Mouse (Mus musculus): Measurements from ENCODE around the gene Uimc1. TPM values are rescaled to one million over a fixed set of nuclear protein-coding genes. Genes with fewer than 3 reads are reported as not detected.

Gene Uimc1
- polyA plus RNA-seq (2011; ENCODE audit: insufficient read depth, insufficient read length, low replicate concordance, missing spikeins): 48.4 and 70.3 TPM in 2 replicates

DNA sequence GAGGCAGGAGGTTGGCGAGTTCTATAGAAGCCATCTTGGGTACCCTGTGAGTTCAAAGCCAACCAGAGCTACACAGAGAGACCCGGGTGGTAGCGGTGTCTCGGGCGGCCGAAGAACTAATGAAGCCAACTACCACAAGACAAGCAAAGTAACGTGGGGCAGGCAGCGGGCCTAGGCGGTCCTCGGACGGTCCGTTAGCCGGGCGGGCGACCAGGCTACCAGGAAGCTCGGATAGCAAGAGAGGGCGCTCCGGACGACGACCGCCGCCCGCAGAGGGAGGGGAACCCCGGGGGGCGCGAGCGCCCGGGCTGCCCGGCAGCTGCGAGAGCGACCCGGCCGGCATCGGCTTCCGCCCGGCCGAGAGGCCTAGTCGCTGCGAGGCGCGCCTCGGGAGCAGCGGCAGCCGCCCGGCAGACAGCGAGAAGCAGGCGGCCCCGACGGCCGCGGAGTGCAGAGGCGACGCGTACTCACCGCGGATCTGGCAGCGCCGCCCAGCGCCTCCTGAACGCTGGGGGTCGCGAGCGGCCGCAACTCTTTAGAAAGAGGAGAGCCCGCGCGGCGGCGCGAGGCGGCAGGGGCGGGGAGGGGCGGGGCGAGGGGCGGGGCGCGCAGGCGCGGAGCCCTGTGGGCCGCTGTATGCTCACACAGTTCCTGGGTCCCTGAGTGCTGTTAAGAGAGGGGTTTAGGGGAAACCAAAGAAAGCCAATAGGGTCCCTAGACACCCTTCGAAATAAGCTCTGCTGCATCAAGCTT lies at the start of gene Uimc1:
Gene Uimc1 (minus strand): TSS at position 575 of the 753 bp plus-strand sequence.
- Histone ChIP-seq H3K27ac (ENCODE audit: control insufficient read depth, insufficient read depth, low read depth, low read length, poor library complexity) (peak within 1 kb of the TSS; percentile 91), H3K4me3 (replicated peaks; ENCODE audit: control insufficient read depth, low read depth, low read length) (peak within 1 kb of the TSS; percentile 92), H3K4me1 (ENCODE audit: control insufficient read depth, insufficient read depth, low read length) (peaks cover 1% of the 10 kb centered on the region; the same call in 1 of the 2 replicates)
- under 1% methylated on average over 71 of the region's 81 CpGs for WGBS
- peak; percentile 80; the same call in 1 of the 2 replicates for TF ChIP-seq POLR2A (IDR thresholded peaks at IDR 0.05; ENCODE audit: borderline replicate concordance, control insufficient read depth, low read depth, low read length)
- no peak for TF ChIP-seq CTCF (IDR thresholded peaks at IDR 0.05; ENCODE audit: control insufficient read depth, insufficient read depth, low read length)

- H3K4me3 ChIP-seq (replicated peaks; ENCODE audit: control insufficient read depth, low read depth, low read length): no peak overlapping the region
- no peak for TF ChIP-seq CTCF (IDR thresholded peaks at IDR 0.05; ENCODE audit: control insufficient read depth, insufficient read depth, low read length)
- TF ChIP-seq POLR2A (IDR thresholded peaks at IDR 0.05; ENCODE audit: borderline replicate concordance, control insufficient read depth, low read depth, low read length): no peak
- H3K27ac ChIP-seq (ENCODE audit: control insufficient read depth, insufficient read depth, low read depth, low read length, poor library complexity): no peak overlapping the region
- no peaks in the 10 kb centered on the region for H3K4me1 ChIP-seq (ENCODE audit: control insufficient read depth, insufficient read depth, low read length)
- WGBS: 71% methylated on average over 2 of the region's 2 CpGs
Measured at GRCm38 (mm10) chr13:55140271-55140670, 40.2 kb upstream of the Uimc1 start.

GRCm38 (mm10) chr13:55135382-55135781 lies 35.3 kb upstream of the Uimc1 start:
- Histone ChIP-seq H3K4me3 (replicated peaks; ENCODE audit: control insufficient read depth, low read depth, low read length) (no peak overlapping the region), H3K27ac (ENCODE audit: control insufficient read depth, insufficient read depth, low read depth, low read length, poor library complexity) (no peak overlapping the region), H3K4me1 (ENCODE audit: control insufficient read depth, insufficient read depth, low read length) (no peaks in the 10 kb centered on the region)
- TF ChIP-seq CTCF (IDR thresholded peaks at IDR 0.05; ENCODE audit: control insufficient read depth, insufficient read depth, low read length) (peak; percentile 41), POLR2A (IDR thresholded peaks at IDR 0.05; ENCODE audit: borderline replicate concordance, control insufficient read depth, low read depth, low read length) (no peak)
- WGBS: 9% methylated on average over 5 of the region's 5 CpGs

GRCm38 (mm10) chr13:55133448-55133847 lies 33.3 kb upstream of the Uimc1 start, which contains the start of gene Gm17617:
TSS of gene Gm17617 (minus strand) at chr13:55133548.
- Histone ChIP-seq H3K4me3 (replicated peaks; ENCODE audit: control insufficient read depth, low read depth, low read length) (no peak within 1 kb of the TSS), H3K4me1 (ENCODE audit: control insufficient read depth, insufficient read depth, low read length) (no peaks in the 10 kb centered on the region), H3K27ac (ENCODE audit: control insufficient read depth, insufficient read depth, low read depth, low read length, poor library complexity) (no peak within 1 kb of the TSS)
- 93% methylated on average over 2 of the region's 2 CpGs for WGBS
- no peak for TF ChIP-seq POLR2A (IDR thresholded peaks at IDR 0.05; ENCODE audit: borderline replicate concordance, control insufficient read depth, low read depth, low read length)

DNA sequence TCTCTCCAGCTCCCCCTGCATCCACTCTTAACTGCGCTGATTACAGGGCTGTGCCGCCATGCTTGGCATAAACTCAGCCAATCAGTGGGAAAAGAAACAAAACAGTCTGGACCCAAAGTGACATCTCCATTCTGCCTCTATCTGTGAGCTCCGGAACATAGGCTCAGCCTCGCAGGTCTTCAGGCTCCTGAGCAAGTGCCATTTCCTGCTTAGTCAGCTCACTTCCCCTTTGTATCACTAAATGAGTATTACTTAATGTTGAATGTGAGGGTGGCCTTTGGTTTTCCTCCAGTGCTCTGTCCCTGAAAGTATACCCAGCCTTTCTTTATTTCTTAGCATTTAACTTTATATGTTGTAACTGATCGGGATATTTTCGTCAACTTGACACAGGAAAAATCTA lies 24.8 kb upstream of the Uimc1 start:
- Histone ChIP-seq H3K4me3 (replicated peaks; ENCODE audit: control insufficient read depth, low read depth, low read length) (no peak overlapping the region), H3K27ac (ENCODE audit: control insufficient read depth, insufficient read depth, low read depth, low read length, poor library complexity) (no peak overlapping the region), H3K4me1 (ENCODE audit: control insufficient read depth, insufficient read depth, low read length) (peaks cover 3% of the 10 kb centered on the region; the same call in 1 of the 2 replicates)
- TF ChIP-seq POLR2A (IDR thresholded peaks at IDR 0.05; ENCODE audit: borderline replicate concordance, control insufficient read depth, low read depth, low read length) (no peak), CTCF (IDR thresholded peaks at IDR 0.05; ENCODE audit: control insufficient read depth, insufficient read depth, low read length) (no peak)
- 43% methylated on average over 6 of the region's 6 CpGs for WGBS

DNA sequence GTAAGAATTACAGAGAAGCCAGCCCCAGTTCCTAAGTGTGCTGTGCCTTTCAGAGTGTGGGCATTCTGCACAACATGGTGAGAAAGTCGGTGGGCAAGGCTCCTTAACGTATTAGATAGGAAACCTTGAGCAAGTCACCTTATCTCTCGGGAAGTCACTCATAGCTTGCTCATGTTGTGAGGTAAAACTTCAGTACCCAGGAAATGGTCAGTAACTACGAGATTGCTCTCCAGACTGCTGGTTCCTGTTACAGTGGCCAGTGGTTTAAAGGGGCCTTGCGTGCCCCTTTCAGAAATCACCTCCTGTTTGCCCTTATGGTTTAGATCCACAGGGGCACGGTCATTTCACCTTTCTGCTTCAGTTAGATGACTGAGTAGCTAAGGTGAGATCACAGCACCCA lies 14.3 kb upstream of the Uimc1 start:
- no peak overlapping the region for H3K4me3 ChIP-seq (replicated peaks; ENCODE audit: control insufficient read depth, low read depth, low read length)
- no peak overlapping the region for H3K27ac ChIP-seq (ENCODE audit: control insufficient read depth, insufficient read depth, low read depth, low read length, poor library complexity)
- H3K4me1 ChIP-seq (ENCODE audit: control insufficient read depth, insufficient read depth, low read length): no peaks in the 10 kb centered on the region
- TF ChIP-seq CTCF (IDR thresholded peaks at IDR 0.05; ENCODE audit: control insufficient read depth, insufficient read depth, low read length) (no peak), POLR2A (IDR thresholded peaks at IDR 0.05; ENCODE audit: borderline replicate concordance, control insufficient read depth, low read depth, low read length) (no peak)
- WGBS: 51% methylated on average over 6 of the region's 6 CpGs

- no peak for TF ChIP-seq CTCF (IDR thresholded peaks at IDR 0.05; ENCODE audit: control insufficient read depth, insufficient read depth, low read length)
- no peak for TF ChIP-seq POLR2A (IDR thresholded peaks at IDR 0.05; ENCODE audit: borderline replicate concordance, control insufficient read depth, low read depth, low read length)
- no peak overlapping the region for H3K27ac ChIP-seq (ENCODE audit: control insufficient read depth, insufficient read depth, low read depth, low read length, poor library complexity)
- peaks cover 4% of the 10 kb centered on the region; the same call in 1 of the 2 replicates for H3K4me1 ChIP-seq (ENCODE audit: control insufficient read depth, insufficient read depth, low read length)
- H3K4me3 ChIP-seq (replicated peaks; ENCODE audit: control insufficient read depth, low read depth, low read length): no peak overlapping the region
- 81% methylated on average over 8 of the region's 8 CpGs for WGBS
Measured at GRCm38 (mm10) chr13:55107694-55108093, 7.6 kb upstream of the Uimc1 start.

DNA sequence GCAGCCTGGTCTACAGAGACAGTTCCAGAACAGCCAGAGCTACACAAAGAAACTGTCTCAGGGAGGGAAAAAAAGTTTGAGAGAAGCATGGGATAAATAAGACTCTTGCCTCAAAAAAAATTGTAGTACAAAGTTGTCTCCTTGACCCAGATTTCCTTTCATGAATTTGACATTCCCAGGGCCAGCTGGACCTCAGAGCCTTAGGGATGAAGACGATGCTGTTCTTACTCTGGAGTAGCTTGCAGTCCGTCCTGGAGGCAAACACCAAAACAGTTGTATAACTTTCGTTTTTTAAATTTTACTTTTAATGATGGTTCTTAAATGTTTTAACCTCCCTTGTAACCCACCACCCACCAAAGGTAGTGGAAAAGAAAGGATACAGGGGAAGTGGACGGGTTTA lies 7.0 kb upstream of the Uimc1 start:
- no peak for TF ChIP-seq POLR2A (IDR thresholded peaks at IDR 0.05; ENCODE audit: borderline replicate concordance, control insufficient read depth, low read depth, low read length)
- no peak for TF ChIP-seq CTCF (IDR thresholded peaks at IDR 0.05; ENCODE audit: control insufficient read depth, insufficient read depth, low read length)
- no peak overlapping the region for H3K27ac ChIP-seq (ENCODE audit: control insufficient read depth, insufficient read depth, low read depth, low read length, poor library complexity)
- H3K4me1 ChIP-seq (ENCODE audit: control insufficient read depth, insufficient read depth, low read length): peaks cover 4% of the 10 kb centered on the region; the same call in 1 of the 2 replicates
- 84% methylated on average over 4 of the region's 4 CpGs for WGBS
- H3K4me3 ChIP-seq (replicated peaks; ENCODE audit: control insufficient read depth, low read depth, low read length): no peak overlapping the region
